Mouse (Mus musculus) heart, postnatal 0 days (tissue): ENCODE measurements around the gene Ccin. TPM values are rescaled to one million over a fixed set of nuclear protein-coding genes. Genes with fewer than 3 reads are reported as not detected.

Experiments used
- ATAC-seq: fragments of 200-750 bp; cut with Nextera tagmentation; 2 replicates; pipeline ENCODE4 v1.8.0; 2017; ENCODE audit warnings: low read depth, moderate number of reproducible peaks, moderate library complexity; ENCODE audit not compliant: insufficient read depth
- DNase-seq: peaks from one replicate; pipeline ENCODE4 v3.0.0-alpha.2; 2016; ENCODE audit warnings: low spot score
- H3K27ac ChIP-seq: fragments of 300-500 bp; sonication (generic); 2 replicates; pipeline ENCODE4 v1.5.1; 2014; ENCODE audit warnings: low read depth, mild to moderate bottlenecking
- H3K27me3 ChIP-seq: fragments of 300-500 bp; sonication (generic); 2 replicates; pipeline ENCODE4 v1.6.1; 2014; ENCODE audit warnings: low read length, mixed read lengths; ENCODE audit not compliant: control insufficient read depth, insufficient read depth
- H3K36me3 ChIP-seq: fragments of 300-500 bp; sonication (generic); replicated peaks from 2 replicates; pipeline ENCODE4 v1.6.1; 2014; ENCODE audit warnings: low read length, mixed read lengths; ENCODE audit not compliant: control insufficient read depth, insufficient read depth
- H3K4me1 ChIP-seq: fragments of 300-500 bp; sonication (generic); 2 replicates; pipeline ENCODE4 v1.6.1; 2014; ENCODE audit warnings: antibody characterized with exemption; ENCODE audit not compliant: control insufficient read depth, insufficient read depth
- H3K4me2 ChIP-seq: fragments of 300-500 bp; sonication (generic); 2 replicates; pipeline ENCODE4 v1.6.1; 2014; ENCODE audit warnings: low read depth, mild to moderate bottlenecking, low read length, moderate library complexity
- H3K4me3 ChIP-seq: fragments of 300-500 bp; sonication (generic); 2 replicates; pipeline ENCODE4 v1.5.1; 2014; ENCODE audit warnings: low read depth, low read length
- H3K9ac ChIP-seq: fragments of 300-500 bp; sonication (generic); replicated peaks from 2 replicates; pipeline ENCODE4 v1.6.1; 2014; ENCODE audit warnings: low read depth, low read length, mixed read lengths
- H3K9me3 ChIP-seq: fragments of 300-500 bp; sonication (generic); replicated peaks from 2 replicates; pipeline ENCODE4 v1.6.1; 2016; ENCODE audit warnings: low read length; ENCODE audit not compliant: control insufficient read depth
- CTCF ChIP-seq: IDR thresholded peaks from 2 replicates; pipeline ENCODE4 v1.5.1; 2016; ENCODE audit warnings: antibody characterized with exemption, control low read depth, low read depth
- EP300 ChIP-seq: IDR thresholded peaks from 2 replicates; pipeline ENCODE4 v1.6.1; 2016; ENCODE audit warnings: antibody characterized with exemption, low read depth
- WGBS: fragments of 180-500 bp; shearing (Covaris S2); extraction: QIAGEN DNeasy Blood & Tissue Kit; methylation state at CpG from one replicate; pipeline ENCODE4 v1.1.7; 2014; 5-methylcytosine and 5-hydroxymethylcytosine counted together
- polyA plus RNA-seq: library from polyadenylated mRNA; unstranded; fragments of >200 nt; fragmentation: Nextera tagmentation; extraction: Ambion mirVana; gene quantifications from 2 replicates; pipeline ENCODE4 v1.2.1, GENCODE M21; 2015
- total RNA-seq: library from RNA; depleted of rRNA; stranded (reverse); fragments of >200 nt; gene quantifications from 2 replicates; pipeline ENCODE4 v1.2.3, GENCODE M21; 2014; ENCODE audit warnings: low replicate concordance; rRNA removed

Ccin gene
- total and polyA plus RNA-seq, 2 experiments from 2014 or later = not detected

DNA sequence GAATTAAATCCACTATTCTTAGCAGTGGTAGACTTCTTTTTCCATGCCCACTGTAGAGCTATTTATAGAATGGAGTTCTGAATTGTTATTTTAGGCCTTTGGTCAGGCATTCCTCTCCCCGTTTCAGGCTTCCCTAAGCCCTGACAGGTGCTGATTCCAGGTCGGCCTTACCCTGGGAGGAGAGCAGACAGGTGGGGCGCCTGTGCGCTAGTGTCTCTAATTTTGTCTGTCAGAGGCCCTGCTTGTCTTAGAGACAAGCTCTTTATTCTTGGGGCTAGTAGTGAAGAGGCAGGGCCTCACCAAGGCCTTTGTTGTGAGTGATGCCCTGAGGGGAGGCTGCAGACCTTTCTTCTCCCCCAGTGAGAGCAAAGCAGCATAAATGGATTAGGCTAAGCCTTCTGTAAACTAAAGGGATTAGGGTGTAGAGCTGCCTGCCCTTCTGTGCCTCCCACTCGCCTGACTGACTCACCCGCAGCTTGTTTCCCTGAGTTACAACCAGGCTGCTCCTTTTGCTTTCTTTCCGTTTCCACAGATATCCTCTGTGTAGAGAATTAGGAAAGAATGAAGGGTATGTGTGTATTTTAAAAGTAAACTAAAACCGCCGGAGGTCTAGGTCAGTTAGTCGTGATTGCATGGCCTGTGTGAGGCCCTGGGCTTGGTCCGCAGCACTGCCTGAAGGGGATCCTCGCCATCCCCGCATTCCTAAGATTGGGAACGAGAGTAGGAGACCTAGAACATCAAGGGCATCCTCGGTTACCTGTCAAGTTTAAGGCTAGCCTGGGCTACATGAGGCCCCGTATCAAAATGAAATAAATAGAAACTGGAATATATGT lies 45.2 kb downstream of the Ccin start:
- Histone ChIP-seq H3K4me1 (peaks cover 39% of the 10 kb centered on the region), H3K27me3 (no peaks in the 10 kb centered on the region), H3K27ac (peak overlapping the region; percentile 87), H3K4me2 (peak overlapping the region; percentile 6; the same call in 1 of the 2 replicates), H3K4me3 (no peak overlapping the region), H3K36me3 (peaks cover 71% of the 10 kb centered on the region), H3K9ac (no peak overlapping the region; the same call in 1 of the 2 replicates), H3K9me3 (no peaks in the 10 kb centered on the region)
- DNase-seq (peak; percentile 75), ATAC-seq (peak; percentile 65)
- 42% methylated on average over 16 of the region's 16 CpGs for WGBS
- TF ChIP-seq EP300 (no peak), CTCF (no peak)

DNA sequence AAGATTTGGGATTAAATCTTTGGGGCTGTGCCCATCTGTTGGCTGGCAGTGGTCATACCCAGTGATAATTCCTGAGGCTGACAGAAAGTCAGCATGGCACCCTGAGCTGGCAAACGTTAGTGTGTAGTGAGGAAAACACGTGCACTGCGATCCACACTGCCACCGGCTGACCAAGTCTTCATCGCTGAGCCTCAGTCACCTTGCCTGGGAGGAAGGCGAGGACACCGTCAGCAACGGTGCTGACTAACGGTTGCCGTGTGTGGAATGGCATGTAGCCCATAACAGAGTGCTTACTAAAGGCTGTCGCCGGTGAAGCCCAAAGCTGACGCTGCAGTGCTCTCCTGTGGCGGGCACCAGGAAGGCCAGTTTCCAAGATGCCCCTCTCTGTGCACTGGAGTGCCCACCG lies 46.4 kb downstream of the Ccin start:
- TF ChIP-seq EP300 = no peak
- peak; percentile 36 for TF ChIP-seq CTCF
- Histone ChIP-seq H3K27me3 (no peaks in the 10 kb centered on the region), H3K9ac (no peak overlapping the region), H3K4me3 (no peak overlapping the region), H3K36me3 (peaks cover 65% of the 10 kb centered on the region), H3K9me3 (no peaks in the 10 kb centered on the region), H3K27ac (peak overlapping the region; percentile 87), H3K4me2 (no peak overlapping the region), H3K4me1 (peaks cover 39% of the 10 kb centered on the region)
- WGBS = 45% methylated on average over 15 of the region's 15 CpGs
- ATAC-seq (peak; percentile 59), DNase-seq (peak; percentile 69)

DNA sequence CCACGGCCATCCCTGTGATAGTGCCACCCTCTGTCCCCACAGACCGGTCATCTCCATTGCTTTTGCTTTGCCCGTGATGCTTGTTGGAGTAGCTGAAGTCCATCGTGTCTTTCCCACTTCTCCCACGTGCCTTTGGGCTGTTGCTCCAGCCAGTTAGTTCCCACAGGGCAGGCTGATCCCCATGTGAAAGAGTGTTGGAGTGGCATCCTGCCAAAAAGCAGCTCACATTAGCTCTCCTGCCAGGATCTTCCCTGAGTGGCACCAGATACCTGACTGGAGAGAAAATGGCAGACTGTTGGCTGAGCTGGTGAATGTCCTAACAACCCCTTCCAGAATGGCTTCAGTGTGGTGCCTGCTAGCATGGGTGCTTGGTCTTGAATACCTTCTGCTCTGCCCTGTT lies 48.2 kb downstream of the Ccin start:
- Histone ChIP-seq H3K36me3 (peaks cover 61% of the 10 kb centered on the region), H3K9ac (no peak overlapping the region), H3K4me2 (no peak overlapping the region), H3K4me1 (peaks cover 39% of the 10 kb centered on the region), H3K9me3 (no peaks in the 10 kb centered on the region), H3K27ac (0 out of 2 replicates have a peak overlapping the region, but pooled peaks have one; percentile 9), H3K4me3 (no peak overlapping the region), H3K27me3 (no peaks in the 10 kb centered on the region)
- WGBS = 49% methylated on average over 5 of the region's 5 CpGs
- DNase-seq (peak; percentile 46), ATAC-seq (peak; percentile 58)
- TF ChIP-seq EP300 (no peak), CTCF (no peak)

Other genes starting within 250 kb of the Ccin start
- gene Olfr159, start 212.5 kb upstream of the Ccin start, total RNA-seq = not detected in 2 replicates
- gene Olfr159, start 212.5 kb upstream of the Ccin start, polyA plus RNA-seq = not detected in 2 replicates
- not detected in 2 replicates for gene Olfr156, start 159.6 kb upstream of the Ccin start, total RNA-seq
- not detected in 2 replicates for gene Olfr156, start 159.6 kb upstream of the Ccin start, polyA plus RNA-seq
- not detected in 2 replicates for gene Olfr157, start 143.3 kb upstream of the Ccin start, total RNA-seq
- not detected in 2 replicates for gene Olfr157, start 143.3 kb upstream of the Ccin start, polyA plus RNA-seq
- not detected in 2 replicates for gene Olfr155, start 131.9 kb upstream of the Ccin start, total RNA-seq
- gene Olfr155, start 131.9 kb upstream of the Ccin start, polyA plus RNA-seq = not detected in 2 replicates
- gene Reck, start 108.0 kb upstream of the Ccin start, total RNA-seq = 5.6 TPM in 2 replicates
- gene Reck, start 108.0 kb upstream of the Ccin start, polyA plus RNA-seq = 4.0 and 4.1 TPM in 2 replicates
- 35.8 and 39.2 TPM in 2 replicates for gene Glipr2, start 26.1 kb upstream of the Ccin start, total RNA-seq
- gene Glipr2, start 26.1 kb upstream of the Ccin start, polyA plus RNA-seq = 27.3 and 28.4 TPM in 2 replicates
- gene Clta, start 21.0 kb downstream of the Ccin start, total RNA-seq = 128 and 168 TPM in 2 replicates
- gene Clta, start 21.0 kb downstream of the Ccin start, polyA plus RNA-seq = 106 and 112 TPM in 2 replicates
- 44.0 and 45.5 TPM in 2 replicates for gene Gne, start 100.7 kb downstream of the Ccin start, total RNA-seq
- 24.2 and 25.5 TPM in 2 replicates for gene Gne, start 100.7 kb downstream of the Ccin start, polyA plus RNA-seq